Mouse (Mus musculus): Measurements from ENCODE around the gene Tedc1. TPM values are rescaled to one million over a fixed set of nuclear protein-coding genes. Genes with fewer than 3 reads are reported as not detected.

The Tedc1 gene
- total RNA-seq (2021), result under 1 TPM; 0.83 to 0.93 TPM
- long read RNA-seq, experiment 1, result 0 reads
- long read RNA-seq, experiment 2, partial matches to known transcripts, result 0 of 4 reads
- long read RNA-seq, experiment 2, other reads (novel, unspliced or antisense), result 2 of 4 reads

GRCm38 (mm10) chr12:113155887-113156539, at the start of gene Tedc1:
Tedc1 (plus strand) TSS chr12:113156421.
- peak; percentile 99 for DNase-seq (ENCODE audit: low spot score in 2 of 2)

GRCm38 (mm10) chr12:113107431-113108124, 48.6 kb upstream of the Tedc1 start:
- DNase-seq (ENCODE audit: low spot score in 2 of 2), result no peak

- no peak for DNase-seq (ENCODE audit: low spot score in 2 of 2)
These were observed 47.5 kb upstream of the Tedc1 start for GRCm38 (mm10) chr12:113108528-113109283.

- no peak for DNase-seq (ENCODE audit: low spot score in 2 of 2)
These were observed 46.4 kb upstream of the Tedc1 start for GRCm38 (mm10) chr12:113109801-113110200.

- no peak for DNase-seq (ENCODE audit: low spot score in 2 of 2)
These were observed 42.1 kb upstream of the Tedc1 start for GRCm38 (mm10) chr12:113114141-113114540.

GRCm38 (mm10) chr12:113114856-113115538, 41.2 kb upstream of the Tedc1 start:
- DNase-seq (ENCODE audit: low spot score in 2 of 2), result no peak

GRCm38 (mm10) chr12:113119516-113120410, 36.5 kb upstream of the Tedc1 start:
- DNase-seq (ENCODE audit: low spot score in 2 of 2), result peak; percentile 80 to 87

- no peak for DNase-seq (ENCODE audit: low spot score in 2 of 2)
These were observed 31.5 kb upstream of the Tedc1 start for GRCm38 (mm10) chr12:113124726-113125125.

GRCm38 (mm10) chr12:113130732-113131131, 25.5 kb upstream of the Tedc1 start:
- no peak for DNase-seq (ENCODE audit: low spot score in 2 of 2)

- no peak for DNase-seq (ENCODE audit: low spot score in 2 of 2)
These were observed 24.6 kb upstream of the Tedc1 start for GRCm38 (mm10) chr12:113131601-113132000.

GRCm38 (mm10) chr12:113132567-113132966, 23.7 kb upstream of the Tedc1 start:
- no peak for DNase-seq (ENCODE audit: low spot score in 2 of 2)

- no peak for DNase-seq (ENCODE audit: low spot score in 2 of 2)
These were observed 23.0 kb upstream of the Tedc1 start for GRCm38 (mm10) chr12:113133260-113133659.

- no peak for DNase-seq (ENCODE audit: low spot score in 2 of 2)
These were observed 22.3 kb upstream of the Tedc1 start for GRCm38 (mm10) chr12:113133861-113134403.

GRCm38 (mm10) chr12:113134502-113134901, 21.7 kb upstream of the Tedc1 start:
- DNase-seq (ENCODE audit: low spot score in 2 of 2), result no peak

- no peak for DNase-seq (ENCODE audit: low spot score in 2 of 2)
These were observed 20.8 kb upstream of the Tedc1 start for GRCm38 (mm10) chr12:113135401-113135800.

- no peak for DNase-seq (ENCODE audit: low spot score in 2 of 2)
These were observed 19.7 kb upstream of the Tedc1 start for GRCm38 (mm10) chr12:113136492-113137020.

- DNase-seq (ENCODE audit: low spot score in 2 of 2), result no peak
These were observed 18.7 kb upstream of the Tedc1 start for GRCm38 (mm10) chr12:113137260-113138213.

GRCm38 (mm10) chr12:113138291-113138690, 17.9 kb upstream of the Tedc1 start:
- no peak for DNase-seq (ENCODE audit: low spot score in 2 of 2)

All from adrenal gland, adult 18-20 months (tissue).